Mouse (Mus musculus) hindbrain, embryonic 16.5 days (tissue): Measurements from ENCODE around the gene Zbtb44. TPM values are rescaled to one million over a fixed set of nuclear protein-coding genes. Genes with fewer than 3 reads are reported as not detected.
A peak's percentile ranks its signal among the peaks of the same experiment; 100 is the strongest.

Source experiments
- ATAC-seq: fragments of 200-750 bp; cut with Nextera tagmentation; 2 replicates; pipeline ENCODE4 v1.8.0; 2017; ENCODE audit warnings: moderate TSS enrichment, moderate library complexity
- H3K27ac ChIP-seq: fragments of 300-500 bp; sonication (generic); 2 replicates; pipeline ENCODE4 v1.5.1; 2014; ENCODE audit warnings: low read depth, mild to moderate bottlenecking, control low read depth, low read length, moderate library complexity
- H3K27me3 ChIP-seq: fragments of 300-500 bp; sonication (generic); replicated peaks from 2 replicates; pipeline ENCODE4 v1.6.1; 2014; ENCODE audit warnings: low read length; ENCODE audit not compliant: control insufficient read depth, insufficient read depth
- H3K36me3 ChIP-seq: fragments of 300-500 bp; sonication (generic); 2 replicates; pipeline ENCODE4 v1.6.1; 2014; ENCODE audit warnings: mild to moderate bottlenecking, low read length, moderate library complexity, mixed read lengths; ENCODE audit not compliant: control insufficient read depth, insufficient read depth
- H3K4me1 ChIP-seq: fragments of 300-500 bp; sonication (generic); 2 replicates; pipeline ENCODE4 v1.6.1; 2014; ENCODE audit warnings: low read depth, low read length; ENCODE audit not compliant: control insufficient read depth, insufficient read depth
- H3K4me2 ChIP-seq: fragments of 300-500 bp; sonication (generic); 2 replicates; pipeline ENCODE4 v1.6.1; 2014; ENCODE audit warnings: mild to moderate bottlenecking, low read length, control low read depth, moderate library complexity
- H3K4me3 ChIP-seq: fragments of 300-500 bp; sonication (generic); 2 replicates; pipeline ENCODE4 v1.5.1; 2014; ENCODE audit warnings: mild to moderate bottlenecking, low read length, control low read depth, moderate library complexity
- H3K9ac ChIP-seq: fragments of 300-500 bp; sonication (generic); 2 replicates; pipeline ENCODE4 v1.6.1; 2014; ENCODE audit warnings: low read depth, mild to moderate bottlenecking, control low read depth, low read length, moderate library complexity
- H3K9me3 ChIP-seq: fragments of 300-500 bp; sonication (generic); 2 replicates; pipeline ENCODE4 v1.6.1; 2014; ENCODE audit warnings: mild to moderate bottlenecking, low read length, moderate library complexity; ENCODE audit not compliant: control insufficient read depth
- WGBS: fragments of 180-500 bp; shearing (Covaris S2); extraction: QIAGEN DNeasy Blood & Tissue Kit; methylation state at CpG from one replicate; pipeline ENCODE4 v1.1.7; 2014; 5-methylcytosine and 5-hydroxymethylcytosine counted together
- polyA plus RNA-seq: library from polyadenylated mRNA; unstranded; fragments of >200 nt; fragmentation: Nextera tagmentation; extraction: Ambion mirVana; gene quantifications from 2 replicates; pipeline ENCODE4 v1.2.1, GENCODE M21; 2015

Gene Zbtb44
- polyA plus RNA-seq, 1 experiment from 2014 or later = 2.9 TPM

DNA sequence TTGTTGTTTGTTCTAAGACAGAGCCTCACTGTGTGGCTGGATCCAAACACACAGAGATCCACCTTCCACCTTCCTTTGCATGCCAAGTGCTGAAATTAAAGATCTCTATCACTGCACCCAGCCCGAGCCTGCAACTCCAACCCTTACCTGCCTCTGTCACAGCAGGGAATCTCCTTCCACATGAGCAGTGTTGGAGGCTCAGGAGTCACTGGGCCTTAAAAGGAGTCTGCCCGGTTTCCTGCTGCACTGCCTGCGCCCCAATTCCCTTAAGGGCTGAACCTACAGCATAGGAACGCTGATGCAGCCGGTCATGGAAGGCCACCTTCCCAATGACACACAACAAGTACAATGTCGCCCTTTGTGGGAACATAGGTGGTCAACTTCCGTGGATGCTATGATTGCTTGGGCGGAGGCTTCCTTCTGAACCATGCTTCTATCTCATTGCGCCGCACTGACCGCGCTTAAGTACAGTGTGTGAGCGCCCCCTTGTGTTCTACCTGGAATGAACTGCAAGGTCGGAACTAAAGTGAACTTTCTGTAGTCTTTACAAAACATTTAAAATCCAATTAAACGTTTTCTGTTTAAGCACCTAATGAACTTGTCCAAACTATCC, 51.7 kb downstream of the Zbtb44 start:
- Histone ChIP-seq H3K27ac (no peak overlapping the region), H3K4me2 (peak overlapping the region; percentile 45), H3K36me3 (no peaks in the 10 kb centered on the region), H3K9ac (peak overlapping the region; percentile 8), H3K4me1 (no peaks in the 10 kb centered on the region), H3K27me3 (no peaks in the 10 kb centered on the region), H3K9me3 (no peaks in the 10 kb centered on the region), H3K4me3 (peak overlapping the region; percentile 21)
- 5% methylated on average over 15 of the region's 15 CpGs for WGBS
- peak; percentile 69 for ATAC-seq

DNA sequence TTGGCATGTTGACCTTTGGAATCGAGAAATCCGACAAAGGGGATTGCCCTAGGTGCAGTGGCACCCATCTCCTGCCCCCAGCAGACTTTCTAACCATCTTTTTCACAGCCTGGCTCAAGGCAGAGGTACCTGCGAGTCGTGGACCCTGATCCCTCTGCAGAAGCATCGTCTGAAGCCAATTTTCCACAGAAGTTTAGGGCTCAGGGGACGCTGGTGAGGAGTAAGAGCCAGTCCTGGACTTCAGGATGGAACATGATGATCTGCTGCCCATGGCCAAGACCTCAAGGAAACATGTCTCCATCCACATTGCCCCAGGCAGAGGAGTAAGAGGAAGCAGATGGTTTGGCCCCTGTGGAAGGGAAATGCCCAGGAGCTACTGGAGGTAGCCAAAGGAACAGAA, 52.3 kb downstream of the Zbtb44 start:
- WGBS = 71% methylated on average over 6 of the region's 6 CpGs
- Histone ChIP-seq H3K36me3 (no peaks in the 10 kb centered on the region), H3K4me3 (no peak overlapping the region)

DNA sequence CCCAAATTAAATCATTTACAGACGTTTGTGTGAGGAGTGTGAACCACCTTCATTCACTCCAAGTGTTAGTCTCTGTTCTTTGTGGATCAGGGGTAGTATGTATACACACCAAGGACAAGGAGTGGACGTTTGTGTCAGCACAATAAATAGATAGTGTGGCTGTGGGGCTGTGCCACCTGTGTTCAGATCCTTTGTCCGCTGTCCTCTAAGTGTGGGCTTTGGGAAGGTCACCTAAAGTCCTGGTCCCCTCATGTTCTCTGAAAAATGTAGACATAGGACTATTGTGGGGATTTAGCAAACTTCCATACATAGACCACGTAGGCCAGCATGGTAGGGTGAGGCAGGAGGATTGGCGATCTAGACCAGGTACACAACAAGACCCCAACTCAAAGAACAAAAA, 55.1 kb downstream of the Zbtb44 start:
- Histone ChIP-seq H3K4me1 (no peaks in the 10 kb centered on the region), H3K9me3 (no peaks in the 10 kb centered on the region), H3K4me2 (no peak overlapping the region), H3K36me3 (no peaks in the 10 kb centered on the region), H3K4me3 (no peak overlapping the region), H3K27me3 (no peaks in the 10 kb centered on the region), H3K9ac (no peak overlapping the region), H3K27ac (no peak overlapping the region)
- WGBS = 70% methylated on average over 5 of the region's 5 CpGs
- no peak for ATAC-seq

More for the DNA sequence above, 52.3 kb downstream of the Zbtb44 start:
- Histone ChIP-seq H3K4me2 (no peak overlapping the region), H3K4me1 (no peaks in the 10 kb centered on the region), H3K27me3 (no peaks in the 10 kb centered on the region), H3K27ac (no peak overlapping the region), H3K9me3 (no peaks in the 10 kb centered on the region), H3K9ac (no peak overlapping the region)
- ATAC-seq = no peak

DNA sequence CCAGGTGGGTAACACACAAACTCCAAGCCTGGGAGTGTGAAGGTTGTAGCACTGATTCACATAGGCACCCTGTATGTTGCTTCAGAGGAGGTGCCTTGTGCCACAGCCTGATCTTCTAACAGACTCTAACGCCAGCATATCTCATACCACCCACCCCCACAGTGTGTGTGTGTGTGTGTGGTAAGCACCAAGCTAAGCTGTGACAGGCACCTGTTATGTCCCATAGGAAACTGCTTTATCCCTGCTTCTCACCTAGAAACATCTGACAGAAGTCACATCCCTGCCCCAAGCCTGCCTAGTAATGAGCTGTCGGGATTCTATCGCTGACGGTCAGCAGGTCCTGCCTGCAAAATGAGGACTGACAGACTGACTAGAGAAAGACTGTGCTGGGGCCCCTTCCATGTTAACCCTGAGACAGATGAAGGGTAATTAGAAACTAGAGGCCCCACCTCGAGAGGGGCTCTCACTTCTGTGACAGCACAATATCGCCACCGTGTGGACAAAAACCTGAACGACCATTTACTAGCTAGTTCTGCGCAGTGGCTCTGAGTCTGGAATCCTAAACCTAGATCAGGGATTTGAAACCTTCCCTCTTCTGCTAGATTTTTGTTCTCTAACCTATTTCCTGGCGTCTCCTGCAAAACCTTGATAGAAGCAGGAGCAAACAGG, 55.8 kb downstream of the Zbtb44 start:
- no peak overlapping the region for H3K4me3 ChIP-seq
- ATAC-seq = peak; percentile 63; the same call in 1 of the 2 replicates
- no peak overlapping the region for H3K9ac ChIP-seq
- peak overlapping the region; percentile 25; the same call in 1 of the 2 replicates for H3K4me2 ChIP-seq
- H3K27ac ChIP-seq = no peak overlapping the region
- no peaks in the 10 kb centered on the region for H3K4me1 ChIP-seq
- H3K9me3 ChIP-seq = no peaks in the 10 kb centered on the region
- 21% methylated on average over 10 of the region's 10 CpGs for WGBS
- H3K36me3 ChIP-seq = no peaks in the 10 kb centered on the region
- H3K27me3 ChIP-seq = no peaks in the 10 kb centered on the region

DNA sequence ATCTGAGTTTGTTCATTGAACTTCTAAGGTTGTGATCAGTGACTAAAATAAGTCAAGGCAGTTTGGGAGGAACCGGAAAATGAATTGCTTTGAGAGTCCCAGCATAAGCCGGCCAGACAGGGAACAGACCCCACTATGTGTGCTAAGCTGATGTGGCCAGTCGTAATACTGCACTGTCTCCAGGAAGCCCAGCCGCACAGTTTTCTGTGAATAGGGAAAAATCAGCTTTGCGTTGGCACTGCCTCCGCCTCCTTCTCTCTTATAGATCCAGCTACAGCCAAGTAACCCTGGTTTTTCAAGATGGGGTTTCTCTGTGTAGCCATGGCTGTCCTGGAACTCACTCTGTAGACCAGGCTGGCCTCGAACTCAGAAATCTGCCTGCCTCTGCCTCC, 56.3 kb downstream of the Zbtb44 start:
- Histone ChIP-seq H3K36me3 (no peaks in the 10 kb centered on the region), H3K27me3 (no peaks in the 10 kb centered on the region), H3K27ac (no peak overlapping the region), H3K4me2 (no peak overlapping the region), H3K4me3 (no peak overlapping the region), H3K4me1 (no peaks in the 10 kb centered on the region), H3K9me3 (no peaks in the 10 kb centered on the region), H3K9ac (no peak overlapping the region)
- ATAC-seq = no peak
- 85% methylated on average over 7 of the region's 7 CpGs for WGBS

DNA sequence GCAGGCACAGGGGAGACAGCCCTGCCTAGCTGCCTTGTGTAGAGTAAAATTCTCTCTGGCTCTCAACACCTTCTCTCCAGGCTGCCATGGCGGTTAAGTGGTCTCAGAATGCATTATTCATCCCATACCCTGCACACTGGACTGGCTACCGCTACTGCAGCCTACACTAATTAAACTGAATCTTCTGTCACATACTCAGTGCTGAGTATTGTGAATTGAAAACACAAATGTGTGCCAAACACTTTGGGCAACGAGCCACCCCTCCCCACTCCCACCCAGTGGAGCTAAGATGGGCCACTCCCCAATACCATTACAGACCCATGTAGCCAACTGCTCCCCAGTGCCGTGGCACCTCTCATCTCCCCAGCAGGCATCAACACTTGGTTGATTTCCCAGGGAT, 57.0 kb downstream of the Zbtb44 start:
- Histone ChIP-seq H3K36me3 (no peaks in the 10 kb centered on the region), H3K4me1 (no peaks in the 10 kb centered on the region), H3K9me3 (no peaks in the 10 kb centered on the region), H3K4me2 (no peak overlapping the region), H3K27ac (no peak overlapping the region), H3K27me3 (no peaks in the 10 kb centered on the region), H3K9ac (no peak overlapping the region), H3K4me3 (no peak overlapping the region)
- WGBS = 58% methylated on average over 4 of the region's 4 CpGs
- no peak for ATAC-seq

DNA sequence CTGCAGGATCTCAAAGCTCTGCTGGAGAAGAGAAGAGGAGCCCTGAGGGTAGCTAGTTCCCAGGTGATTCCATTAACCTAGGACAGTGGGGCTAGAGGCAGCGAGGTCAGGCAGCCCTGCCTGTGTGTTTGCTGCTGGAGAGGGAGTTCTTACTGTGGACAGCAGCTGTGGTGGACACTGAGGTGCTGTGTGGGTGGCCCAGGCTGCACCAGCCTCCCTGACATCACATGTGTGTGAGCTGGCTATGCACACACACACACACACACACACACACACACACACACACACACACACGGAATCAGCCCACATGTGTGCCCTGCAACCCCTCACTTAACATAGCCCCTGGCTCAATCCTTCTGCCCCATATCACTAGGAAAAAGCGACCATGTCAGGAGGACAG, 57.7 kb downstream of the Zbtb44 start:
- ATAC-seq = no peak
- Histone ChIP-seq H3K4me2 (no peak overlapping the region), H3K9ac (no peak overlapping the region), H3K4me3 (no peak overlapping the region), H3K27ac (no peak overlapping the region), H3K36me3 (no peaks in the 10 kb centered on the region), H3K27me3 (no peaks in the 10 kb centered on the region), H3K4me1 (no peaks in the 10 kb centered on the region), H3K9me3 (no peaks in the 10 kb centered on the region)
- 60% methylated on average over 3 of the region's 3 CpGs for WGBS

DNA sequence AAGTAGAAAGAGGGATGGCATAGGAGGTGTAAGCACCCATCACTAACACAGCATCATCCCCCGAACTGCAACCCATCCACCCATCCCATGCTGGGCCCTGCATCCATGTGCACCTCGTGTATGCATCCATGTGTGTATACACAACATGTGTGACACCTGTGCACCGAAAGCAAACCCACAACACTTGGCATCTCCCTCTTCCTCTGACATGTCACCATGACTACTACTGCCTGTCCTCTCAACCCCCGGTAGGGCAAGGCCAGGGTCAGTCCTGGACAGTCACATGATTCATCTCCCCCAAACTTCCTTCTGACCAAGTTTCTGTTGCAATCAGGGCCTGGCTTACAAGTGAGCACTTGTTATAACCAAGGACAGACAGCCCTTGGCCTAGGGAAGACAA, 58.4 kb downstream of the Zbtb44 start:
- Histone ChIP-seq H3K9ac (no peak overlapping the region), H3K27ac (no peak overlapping the region), H3K36me3 (no peaks in the 10 kb centered on the region), H3K4me2 (no peak overlapping the region), H3K27me3 (no peaks in the 10 kb centered on the region), H3K9me3 (no peaks in the 10 kb centered on the region), H3K4me3 (no peak overlapping the region), H3K4me1 (no peaks in the 10 kb centered on the region)
- WGBS = 93% methylated on average over 4 of the region's 4 CpGs
- no peak for ATAC-seq

DNA sequence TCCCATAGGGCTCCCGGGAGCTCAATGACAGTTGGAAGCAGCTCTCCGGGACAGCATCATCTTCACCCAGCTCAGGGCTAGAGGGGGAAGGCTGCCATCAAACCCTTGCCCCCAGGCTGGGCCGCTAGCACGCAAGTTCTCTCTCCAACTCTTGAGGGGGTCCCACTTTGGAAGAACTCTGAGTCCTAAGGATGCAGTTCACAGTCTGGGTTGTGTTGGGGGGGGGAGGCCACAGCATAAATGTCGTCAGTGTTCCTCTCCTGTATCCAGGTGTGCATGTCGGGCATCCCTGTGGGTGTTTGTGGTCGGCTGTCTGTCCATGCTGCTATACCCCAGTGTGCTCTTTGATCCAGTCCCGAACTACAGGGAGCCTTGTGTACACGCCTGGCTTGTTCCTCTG, 59.1 kb downstream of the Zbtb44 start:
- ATAC-seq = no peak
- H3K4me2 ChIP-seq = no peak overlapping the region
- no peak overlapping the region for H3K27ac ChIP-seq
- no peaks in the 10 kb centered on the region for H3K36me3 ChIP-seq
- no peaks in the 10 kb centered on the region for H3K4me1 ChIP-seq
- 81% methylated on average over 9 of the region's 9 CpGs for WGBS
- no peaks in the 10 kb centered on the region for H3K27me3 ChIP-seq
- no peak overlapping the region for H3K9ac ChIP-seq
- no peak overlapping the region for H3K4me3 ChIP-seq
- no peaks in the 10 kb centered on the region for H3K9me3 ChIP-seq
